Mouse (Mus musculus): ENCODE measurements around the gene Smpd3. TPM values are rescaled to one million over a fixed set of nuclear protein-coding genes. Genes with fewer than 3 reads are reported as not detected.
A peak's percentile ranks its signal among the peaks of the same experiment; 100 is the strongest.

Gene Smpd3
- polyA plus RNA-seq, 1 experiment from 2014 or later = 0.77 TPM

DNA sequence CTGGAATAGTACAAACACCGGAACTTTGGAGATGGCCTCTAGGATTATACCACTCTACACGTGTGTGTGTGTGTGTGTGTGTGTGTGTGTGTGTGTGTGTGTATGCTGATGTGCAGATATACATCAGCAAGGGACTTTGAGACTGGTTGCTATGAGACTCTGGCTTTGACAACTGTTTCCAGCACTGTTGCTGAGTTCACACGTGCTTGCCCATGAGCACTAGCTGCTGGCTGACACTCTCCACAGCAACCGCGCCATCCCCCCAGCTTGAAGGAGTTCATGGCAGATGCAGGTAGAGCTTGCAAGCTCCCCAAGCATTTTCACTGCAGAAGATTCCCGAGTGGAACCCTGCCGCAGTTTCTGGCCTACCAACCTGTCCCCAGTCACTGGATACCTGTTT is 48.3 kb downstream of the Smpd3 start:
- Histone ChIP-seq H3K4me1 (ENCODE audit: control insufficient read depth, low read depth, low read length) (peaks cover 2% of the 10 kb centered on the region), H3K4me2 (ENCODE audit: low read depth, low read length) (no peak overlapping the region), H3K9ac (ENCODE audit: low read depth, low read length) (no peak overlapping the region), H3K4me3 (ENCODE audit: low read depth, low read length) (no peak overlapping the region), H3K27ac (ENCODE audit: low read length) (no peak overlapping the region), H3K36me3 (ENCODE audit: control insufficient read depth, insufficient read depth) (no peaks in the 10 kb centered on the region), H3K9me3 (replicated peaks; ENCODE audit: control insufficient read depth, low read length) (no peaks in the 10 kb centered on the region), H3K27me3 (ENCODE audit: control insufficient read depth, insufficient read depth, low read depth, low read length) (no peaks in the 10 kb centered on the region)
- ATAC-seq (ENCODE audit: low read depth) = no peak
- 48% methylated on average over 7 of the region's 7 CpGs for WGBS (ENCODE audit: insufficient replicate concordance)

DNA sequence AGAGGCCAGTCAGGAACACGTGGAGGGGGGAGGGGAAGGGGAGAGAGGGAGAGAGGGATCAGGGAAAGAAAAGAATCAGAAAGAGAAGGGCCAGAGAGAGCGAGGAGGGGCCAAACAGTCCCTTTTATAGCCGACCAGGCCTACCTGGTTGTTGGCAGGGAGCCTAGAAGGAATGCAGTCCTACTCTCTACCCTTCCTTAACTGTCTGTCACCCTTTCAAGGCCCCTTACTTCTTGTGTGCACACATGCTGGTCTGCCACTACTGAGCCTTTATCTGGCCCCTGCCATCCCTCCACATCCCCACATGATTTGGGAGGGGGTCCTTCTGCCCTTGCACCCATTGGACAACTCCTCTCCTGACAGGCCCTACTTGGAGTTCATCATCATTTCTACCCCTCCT is 49.1 kb downstream of the Smpd3 start:
- 12% methylated on average over 3 of the region's 3 CpGs for WGBS (ENCODE audit: insufficient replicate concordance)
- Histone ChIP-seq H3K27ac (ENCODE audit: low read length) (no peak overlapping the region), H3K4me2 (ENCODE audit: low read depth, low read length) (no peak overlapping the region), H3K27me3 (ENCODE audit: control insufficient read depth, insufficient read depth, low read depth, low read length) (no peaks in the 10 kb centered on the region), H3K9me3 (replicated peaks; ENCODE audit: control insufficient read depth, low read length) (no peaks in the 10 kb centered on the region), H3K9ac (ENCODE audit: low read depth, low read length) (no peak overlapping the region), H3K4me1 (ENCODE audit: control insufficient read depth, low read depth, low read length) (peaks cover 2% of the 10 kb centered on the region), H3K36me3 (ENCODE audit: control insufficient read depth, insufficient read depth) (no peaks in the 10 kb centered on the region), H3K4me3 (ENCODE audit: low read depth, low read length) (no peak overlapping the region)
- no peak for ATAC-seq (ENCODE audit: low read depth)

GRCm38 (mm10) chr8:106287445-106287844 is 50.3 kb downstream of the Smpd3 start:
- peaks cover 2% of the 10 kb centered on the region for H3K4me1 ChIP-seq (ENCODE audit: control insufficient read depth, low read depth, low read length)
- H3K9me3 ChIP-seq (replicated peaks; ENCODE audit: control insufficient read depth, low read length) = no peaks in the 10 kb centered on the region
- 16% methylated on average over 2 of the region's 2 CpGs for WGBS (ENCODE audit: insufficient replicate concordance)
- H3K27me3 ChIP-seq (ENCODE audit: control insufficient read depth, insufficient read depth, low read depth, low read length) = no peaks in the 10 kb centered on the region
- no peak overlapping the region for H3K4me3 ChIP-seq (ENCODE audit: low read depth, low read length)
- 0 out of 2 replicates have a peak, but pooled peaks have one; percentile 39 for ATAC-seq (ENCODE audit: low read depth)
- no peak overlapping the region for H3K4me2 ChIP-seq (ENCODE audit: low read depth, low read length)
- no peak overlapping the region for H3K27ac ChIP-seq (ENCODE audit: low read length)
- H3K9ac ChIP-seq (ENCODE audit: low read depth, low read length) = no peak overlapping the region
- H3K36me3 ChIP-seq (ENCODE audit: control insufficient read depth, insufficient read depth) = no peaks in the 10 kb centered on the region

DNA sequence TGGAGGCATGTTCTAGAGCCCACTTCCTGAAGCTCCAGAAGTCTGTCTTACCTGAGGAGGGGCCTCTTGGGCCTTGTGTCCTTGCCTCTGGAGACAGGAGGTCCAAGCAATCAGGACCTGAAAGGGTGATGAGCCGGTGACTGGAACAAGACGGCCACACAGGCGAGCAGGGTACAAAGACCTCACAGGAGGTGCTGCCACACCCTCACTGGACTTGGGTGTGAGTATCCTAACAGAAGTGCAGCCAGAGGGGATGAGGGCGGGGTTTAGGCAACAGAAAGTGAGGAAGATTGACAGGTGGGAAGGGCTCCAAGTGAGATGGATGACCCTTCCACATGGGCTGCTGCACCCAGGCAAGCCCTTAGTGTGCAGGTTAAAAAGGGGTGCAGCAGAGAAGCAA is 56.9 kb downstream of the Smpd3 start:
- no peak overlapping the region for H3K4me2 ChIP-seq (ENCODE audit: low read depth, low read length)
- H3K36me3 ChIP-seq (ENCODE audit: control insufficient read depth, insufficient read depth) = no peaks in the 10 kb centered on the region
- H3K4me1 ChIP-seq (ENCODE audit: control insufficient read depth, low read depth, low read length) = no peaks in the 10 kb centered on the region; the same call in 1 of the 2 replicates
- 41% methylated on average over 4 of the region's 4 CpGs for WGBS (ENCODE audit: insufficient replicate concordance)
- H3K9me3 ChIP-seq (replicated peaks; ENCODE audit: control insufficient read depth, low read length) = no peaks in the 10 kb centered on the region
- H3K27me3 ChIP-seq (ENCODE audit: control insufficient read depth, insufficient read depth, low read depth, low read length) = no peaks in the 10 kb centered on the region
- H3K4me3 ChIP-seq (ENCODE audit: low read depth, low read length) = no peak overlapping the region
- no peak for ATAC-seq (ENCODE audit: low read depth)
- no peak overlapping the region for H3K27ac ChIP-seq (ENCODE audit: low read length)
- H3K9ac ChIP-seq (ENCODE audit: low read depth, low read length) = no peak overlapping the region

DNA sequence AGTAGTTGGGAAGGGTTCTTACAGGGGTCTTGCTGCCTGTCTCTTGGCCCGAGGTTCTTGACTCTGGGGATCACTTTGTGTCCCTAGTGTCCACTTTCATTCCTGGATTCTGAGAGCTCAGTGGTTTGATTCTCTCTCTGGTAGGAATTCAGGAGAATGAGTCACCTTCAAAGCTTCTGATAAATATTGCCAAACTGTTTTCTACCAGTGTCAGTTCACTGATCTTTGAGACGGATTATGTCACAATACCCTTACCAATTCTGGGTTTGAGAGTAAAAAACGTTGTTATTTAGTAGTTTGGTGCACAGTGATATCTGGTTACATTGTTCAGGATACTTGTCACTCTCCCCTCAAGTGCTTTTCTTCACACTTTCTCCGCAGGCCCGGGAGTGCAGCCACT is 57.6 kb downstream of the Smpd3 start:
- H3K36me3 ChIP-seq (ENCODE audit: control insufficient read depth, insufficient read depth) = no peaks in the 10 kb centered on the region
- 49% methylated on average over 5 of the region's 5 CpGs for WGBS (ENCODE audit: insufficient replicate concordance)

GRCm38 (mm10) chr8:106278367-106279042 is 59.3 kb downstream of the Smpd3 start:
- H3K9me3 ChIP-seq (replicated peaks; ENCODE audit: control insufficient read depth, low read length) = no peaks in the 10 kb centered on the region
- H3K4me3 ChIP-seq (ENCODE audit: low read depth, low read length) = no peak overlapping the region
- no peaks in the 10 kb centered on the region for H3K27me3 ChIP-seq (ENCODE audit: control insufficient read depth, insufficient read depth, low read depth, low read length)
- no peak for ATAC-seq (ENCODE audit: low read depth)
- H3K4me2 ChIP-seq (ENCODE audit: low read depth, low read length) = no peak overlapping the region
- no peak overlapping the region for H3K9ac ChIP-seq (ENCODE audit: low read depth, low read length)
- no peaks in the 10 kb centered on the region; the same call in 1 of the 2 replicates for H3K4me1 ChIP-seq (ENCODE audit: control insufficient read depth, low read depth, low read length)
- H3K27ac ChIP-seq (ENCODE audit: low read length) = no peak overlapping the region
- WGBS (ENCODE audit: insufficient replicate concordance) = 49% methylated on average over 11 of the region's 11 CpGs
- no peaks in the 10 kb centered on the region for H3K36me3 ChIP-seq (ENCODE audit: control insufficient read depth, insufficient read depth)

More for the DNA sequence above, 57.6 kb downstream of the Smpd3 start:
- no peak overlapping the region for H3K4me2 ChIP-seq (ENCODE audit: low read depth, low read length)
- no peak overlapping the region for H3K4me3 ChIP-seq (ENCODE audit: low read depth, low read length)
- no peak overlapping the region for H3K9ac ChIP-seq (ENCODE audit: low read depth, low read length)
- no peaks in the 10 kb centered on the region; the same call in 1 of the 2 replicates for H3K4me1 ChIP-seq (ENCODE audit: control insufficient read depth, low read depth, low read length)
- no peaks in the 10 kb centered on the region for H3K9me3 ChIP-seq (replicated peaks; ENCODE audit: control insufficient read depth, low read length)
- ATAC-seq (ENCODE audit: low read depth) = peak; percentile 45; the same call in 1 of the 2 replicates
- no peak overlapping the region for H3K27ac ChIP-seq (ENCODE audit: low read length)
- no peaks in the 10 kb centered on the region for H3K27me3 ChIP-seq (ENCODE audit: control insufficient read depth, insufficient read depth, low read depth, low read length)

GRCm38 (mm10) chr8:106276709-106277317 is 61.0 kb downstream of the Smpd3 start:
- Histone ChIP-seq H3K36me3 (ENCODE audit: control insufficient read depth, insufficient read depth) (no peaks in the 10 kb centered on the region), H3K27me3 (ENCODE audit: control insufficient read depth, insufficient read depth, low read depth, low read length) (no peaks in the 10 kb centered on the region), H3K9ac (ENCODE audit: low read depth, low read length) (no peak overlapping the region), H3K4me1 (ENCODE audit: control insufficient read depth, low read depth, low read length) (no peaks in the 10 kb centered on the region; the same call in 1 of the 2 replicates), H3K9me3 (replicated peaks; ENCODE audit: control insufficient read depth, low read length) (no peaks in the 10 kb centered on the region), H3K4me2 (ENCODE audit: low read depth, low read length) (no peak overlapping the region), H3K27ac (ENCODE audit: low read length) (no peak overlapping the region), H3K4me3 (ENCODE audit: low read depth, low read length) (no peak overlapping the region)
- 63% methylated on average over 5 of the region's 5 CpGs for WGBS (ENCODE audit: insufficient replicate concordance)
- ATAC-seq (ENCODE audit: low read depth) = no peak

DNA sequence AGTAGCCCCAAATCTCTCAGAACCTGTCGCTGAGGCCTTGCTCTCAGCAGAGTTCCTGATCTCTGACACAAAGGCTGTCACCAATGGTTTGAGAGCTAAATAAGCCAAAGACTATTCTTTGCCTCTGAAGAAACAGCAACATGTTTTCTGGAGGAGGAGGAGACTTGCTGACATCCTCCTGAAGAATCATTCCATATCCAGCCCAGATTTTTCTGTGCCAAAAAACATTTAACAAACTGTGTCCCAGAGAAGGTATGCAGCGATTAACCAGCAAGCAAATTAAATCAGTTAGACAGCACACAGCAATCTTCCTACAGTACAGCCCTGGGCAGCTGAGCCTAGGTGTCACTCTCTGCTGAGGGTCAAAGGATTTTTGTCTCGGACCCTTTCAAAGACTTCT is 64.3 kb downstream of the Smpd3 start:
- no peak for ATAC-seq (ENCODE audit: low read depth)
- H3K36me3 ChIP-seq (ENCODE audit: control insufficient read depth, insufficient read depth) = no peaks in the 10 kb centered on the region
- no peak overlapping the region for H3K9ac ChIP-seq (ENCODE audit: low read depth, low read length)
- H3K9me3 ChIP-seq (replicated peaks; ENCODE audit: control insufficient read depth, low read length) = no peaks in the 10 kb centered on the region
- H3K4me1 ChIP-seq (ENCODE audit: control insufficient read depth, low read depth, low read length) = no peaks in the 10 kb centered on the region
- H3K4me3 ChIP-seq (ENCODE audit: low read depth, low read length) = no peak overlapping the region
- 59% methylated on average over 3 of the region's 3 CpGs for WGBS (ENCODE audit: insufficient replicate concordance)
- H3K27ac ChIP-seq (ENCODE audit: low read length) = no peak overlapping the region
- H3K27me3 ChIP-seq (ENCODE audit: control insufficient read depth, insufficient read depth, low read depth, low read length) = no peaks in the 10 kb centered on the region
- H3K4me2 ChIP-seq (ENCODE audit: low read depth, low read length) = no peak overlapping the region

- Histone ChIP-seq H3K9ac (ENCODE audit: low read depth, low read length) (no peak overlapping the region), H3K4me3 (ENCODE audit: low read depth, low read length) (no peak overlapping the region), H3K4me1 (ENCODE audit: control insufficient read depth, low read depth, low read length) (no peaks in the 10 kb centered on the region), H3K27me3 (ENCODE audit: control insufficient read depth, insufficient read depth, low read depth, low read length) (no peaks in the 10 kb centered on the region), H3K4me2 (ENCODE audit: low read depth, low read length) (no peak overlapping the region), H3K27ac (ENCODE audit: low read length) (no peak overlapping the region), H3K36me3 (ENCODE audit: control insufficient read depth, insufficient read depth) (no peaks in the 10 kb centered on the region), H3K9me3 (replicated peaks; ENCODE audit: control insufficient read depth, low read length) (no peaks in the 10 kb centered on the region)
- WGBS (ENCODE audit: insufficient replicate concordance) = 22% methylated on average over 4 of the region's 4 CpGs
- no peak for ATAC-seq (ENCODE audit: low read depth)
Observed at GRCm38 (mm10) chr8:106271378-106271777, 66.4 kb downstream of the Smpd3 start.
